Mouse (Mus musculus) CH12.LX (cell line): Measurements from ENCODE around the gene Hnrnpll. TPM values are rescaled to one million over a fixed set of nuclear protein-coding genes. Genes with fewer than 3 reads are reported as not detected.

Source experiments
- DNase-seq: peaks from one replicate; pipeline ENCODE4 v3.0.0-alpha.2; 2013; ENCODE audit errors: extremely low read depth
- H3K27ac ChIP-seq: 2 replicates; pipeline ENCODE4 v1.5.1; 2012; ENCODE audit warnings: low read depth, mild to moderate bottlenecking, control low read depth, moderate library complexity; ENCODE audit not compliant: insufficient read depth
- H3K27me3 ChIP-seq: replicated peaks from 2 replicates; pipeline ENCODE3; 2012; ENCODE audit warnings: inconsistent platforms
- H3K36me3 ChIP-seq, 2 experiments: replicated peaks in 1 of 2; 2 replicates each; pipeline versions ENCODE3 to v1.6.1; 2012; ENCODE audit warnings: inconsistent platforms in 1 of 2, low read length in 1 of 2, mild to moderate bottlenecking in 1 of 2, mixed read lengths in 1 of 2, moderate library complexity in 1 of 2; ENCODE audit not compliant: control insufficient read depth in 1 of 2, insufficient read depth in 1 of 2
- H3K4me1 ChIP-seq, 2 experiments: 2 replicates each; pipeline ENCODE4 v1.6.1; 2012; ENCODE audit warnings: inconsistent platforms in 1 of 2, moderate library complexity in 1 of 2; ENCODE audit not compliant: insufficient read depth in 2 of 2, control insufficient read depth in 1 of 2
- H3K4me2 ChIP-seq: 2 replicates; pipeline ENCODE4 v1.6.1; 2012; ENCODE audit warnings: low read depth, mild to moderate bottlenecking, control low read depth; ENCODE audit not compliant: poor library complexity, insufficient read depth, severe bottlenecking
- H3K4me3 ChIP-seq, 3 experiments: fragments of 150-350 bp in 1 of 3; sonication (generic) in 1 of 3; replicated peaks in 1 of 3; 2 replicates each; pipeline versions ENCODE3 to v1.5.1; 2011 to 2012; ENCODE audit warnings: low read depth in 2 of 3, low read length in 2 of 3, mild to moderate bottlenecking in 2 of 3, moderate library complexity in 2 of 3, control low read depth in 1 of 3, improper control_type of control experiment in 1 of 3, inconsistent platforms in 1 of 3, mixed read lengths in 1 of 3; ENCODE audit not compliant: poor library complexity in 1 of 3
- H3K79me2 ChIP-seq: replicated peaks from 2 replicates; pipeline ENCODE4 v1.6.1; 2012; ENCODE audit warnings: mild to moderate bottlenecking, moderate library complexity; ENCODE audit not compliant: control insufficient read depth, poor library complexity, insufficient read depth, severe bottlenecking; ENCODE audit errors: extremely low read depth
- H3K9ac ChIP-seq: 2 replicates; pipeline ENCODE4 v1.6.1; 2012; ENCODE audit warnings: low read depth, mild to moderate bottlenecking, control low read depth, moderate library complexity; ENCODE audit not compliant: insufficient read depth
- H3K9me3 ChIP-seq: replicated peaks from 2 replicates; pipeline ENCODE3; 2012; ENCODE audit warnings: low read length, inconsistent platforms, mixed read lengths
- BHLHE40 ChIP-seq: IDR thresholded peaks from 2 replicates; pipeline ENCODE4 v1.6.1; 2011; ENCODE audit warnings: mild to moderate bottlenecking, low read depth, low read length, improper control_type of control experiment
- CHD1 ChIP-seq: IDR thresholded peaks from 2 replicates; pipeline ENCODE4 v1.6.1; 2012; ENCODE audit warnings: low read depth, low read length, improper control_type of control experiment, inconsistent platforms
- CTCF ChIP-seq, 2 experiments: IDR thresholded peaks in 1 of 2; conservative IDR thresholded peaks in 1 of 2; 2 replicates each; pipeline ENCODE4 v1.5.1; 2011 to 2012; ENCODE audit warnings: low read depth in 2 of 2, low read length in 2 of 2, improper control_type of control experiment in 1 of 2, inconsistent platforms in 1 of 2, mild to moderate bottlenecking in 1 of 2, moderate library complexity in 1 of 2
- E2F4 ChIP-seq: IDR thresholded peaks from 2 replicates; pipeline ENCODE4 v1.6.1; 2011; ENCODE audit warnings: low read depth, low read length, improper control_type of control experiment; ENCODE audit not compliant: insufficient replicate concordance
- ELF1 ChIP-seq: IDR thresholded peaks from 2 replicates; pipeline ENCODE4 v1.6.1; 2014; ENCODE audit warnings: low read depth, mild to moderate bottlenecking, inconsistent platforms, low read length, improper control_type of control experiment
- ETS1 ChIP-seq: conservative IDR thresholded peaks from 2 replicates; pipeline ENCODE4 v1.6.1; 2012; ENCODE audit warnings: low read depth, mild to moderate bottlenecking, inconsistent platforms, low read length, improper control_type of control experiment, moderate library complexity
- HCFC1 ChIP-seq: IDR thresholded peaks from 2 replicates; pipeline ENCODE4 v1.6.1; 2012; ENCODE audit warnings: low read depth, mild to moderate bottlenecking, inconsistent platforms, low read length, improper control_type of control experiment
- KAT2A ChIP-seq: IDR thresholded peaks from 2 replicates; pipeline ENCODE4 v1.6.1; 2012; ENCODE audit warnings: low read length, improper control_type of control experiment, inconsistent platforms; ENCODE audit not compliant: insufficient replicate concordance
- MAFK ChIP-seq: IDR thresholded peaks from 2 replicates; pipeline ENCODE4 v1.6.1; 2011; ENCODE audit warnings: low read length, improper control_type of control experiment; ENCODE audit not compliant: insufficient replicate concordance
- MAX ChIP-seq: IDR thresholded peaks from 2 replicates; pipeline ENCODE4 v1.6.1; 2011; ENCODE audit warnings: low read length, improper control_type of control experiment
- MAZ ChIP-seq: IDR thresholded peaks from 2 replicates; pipeline ENCODE4 v1.6.1; 2012; ENCODE audit warnings: low read depth, mild to moderate bottlenecking, inconsistent platforms, low read length, improper control_type of control experiment, moderate library complexity
- MXI1 ChIP-seq: IDR thresholded peaks from 2 replicates; pipeline ENCODE4 v1.6.1; 2011; ENCODE audit warnings: mild to moderate bottlenecking, low read depth, low read length, improper control_type of control experiment
- MYC ChIP-seq: IDR thresholded peaks from 2 replicates; pipeline ENCODE4 v1.6.1; 2011; ENCODE audit warnings: low read depth, mild to moderate bottlenecking, improper control_type of control experiment, low read length
- PAX5 ChIP-seq: IDR thresholded peaks from 2 replicates; pipeline ENCODE4 v1.6.1; 2012; ENCODE audit warnings: low read length, inconsistent platforms, mixed read lengths
- RAD21 ChIP-seq: IDR thresholded peaks from 2 replicates; pipeline ENCODE4 v1.6.1; 2011; ENCODE audit warnings: low read depth, mild to moderate bottlenecking, low read length, improper control_type of control experiment, moderate library complexity
- RCOR1 ChIP-seq: conservative IDR thresholded peaks from 2 replicates; pipeline ENCODE4 v1.6.1; 2012; ENCODE audit warnings: low read depth, mild to moderate bottlenecking, inconsistent platforms, low read length, improper control_type of control experiment
- SMC3 ChIP-seq: IDR thresholded peaks from 2 replicates; pipeline ENCODE4 v1.6.1; 2011; ENCODE audit warnings: low read depth, low read length, improper control_type of control experiment
- TBP ChIP-seq: conservative IDR thresholded peaks from 2 replicates; pipeline ENCODE4 v1.6.1; 2011; ENCODE audit warnings: low read depth, low read length, improper control_type of control experiment
- TCF12 ChIP-seq: IDR thresholded peaks from 2 replicates; pipeline ENCODE4 v1.6.1; 2014; ENCODE audit warnings: low read depth, mild to moderate bottlenecking, inconsistent platforms, low read length, improper control_type of control experiment
- USF1 ChIP-seq: IDR thresholded peaks from 2 replicates; pipeline ENCODE4 v1.6.1; 2014; ENCODE audit warnings: low read depth, mild to moderate bottlenecking, inconsistent platforms, low read length, improper control_type of control experiment
- USF2 ChIP-seq: conservative IDR thresholded peaks from 2 replicates; pipeline ENCODE4 v1.6.1; 2011; ENCODE audit warnings: low read depth, low read length, improper control_type of control experiment
- ZC3H11A ChIP-seq: IDR thresholded peaks from 2 replicates; pipeline ENCODE4 v1.6.1; 2012; ENCODE audit warnings: low read depth, mild to moderate bottlenecking, inconsistent platforms, low read length, improper control_type of control experiment
- ZKSCAN1 ChIP-seq: IDR thresholded peaks from 2 replicates; pipeline ENCODE4 v1.6.1; 2012; ENCODE audit warnings: low read depth, inconsistent platforms, low read length, improper control_type of control experiment, borderline replicate concordance
- ZMIZ1 ChIP-seq: IDR thresholded peaks from 2 replicates; pipeline ENCODE4 v1.6.1; 2012; ENCODE audit warnings: low read depth, mild to moderate bottlenecking, inconsistent platforms, low read length, improper control_type of control experiment
- ZNF384 ChIP-seq: IDR thresholded peaks from 2 replicates; pipeline ENCODE4 v1.6.1; 2012; ENCODE audit warnings: low read depth, low read length, improper control_type of control experiment, inconsistent platforms
- dilution Hi-C: fragments of 300-500 bp; cut with MboI; formaldehyde crosslinking; loops from 2 replicates; pipeline ENCODE4 v1.14.3; 2020; ENCODE audit warnings: low sequenced_read_pairs; ENCODE audit not compliant: extremely low pct_unique_long_range_greater_than_20kb, extremely low pct_ligation_motif_present
- in situ Hi-C: fragments of 300-500 bp; cut with MboI; formaldehyde crosslinking; loops from 3 replicates; pipeline ENCODE4 v1.14.3; 2019; ENCODE audit warnings: low sequenced_read_pairs, low pct_ligation_motif_present, low pct_unique_long_range_greater_than_20kb, mixed read lengths
- polyA plus RNA-seq: library from polyadenylated mRNA; unstranded; fragments of >175 nt; gene quantifications from 2 replicates; pipeline ENCODE4 v1.2.1, GENCODE M21; 2012; ENCODE audit warnings: low read depth; ENCODE audit not compliant: insufficient read length
- total RNA-seq, 2 experiments: library from RNA; depleted of rRNA; stranded (reverse); fragments of 300-350 nt in 1 of 2; fragments of >200 nt in 1 of 2; gene quantifications; 2 replicates each; pipeline ENCODE4 v1.2.3; 2012 to 2014

Hnrnpll gene
- total and polyA plus RNA-seq, 3 experiments: 14.4 to 24.1 (median 22.3) TPM

DNA sequence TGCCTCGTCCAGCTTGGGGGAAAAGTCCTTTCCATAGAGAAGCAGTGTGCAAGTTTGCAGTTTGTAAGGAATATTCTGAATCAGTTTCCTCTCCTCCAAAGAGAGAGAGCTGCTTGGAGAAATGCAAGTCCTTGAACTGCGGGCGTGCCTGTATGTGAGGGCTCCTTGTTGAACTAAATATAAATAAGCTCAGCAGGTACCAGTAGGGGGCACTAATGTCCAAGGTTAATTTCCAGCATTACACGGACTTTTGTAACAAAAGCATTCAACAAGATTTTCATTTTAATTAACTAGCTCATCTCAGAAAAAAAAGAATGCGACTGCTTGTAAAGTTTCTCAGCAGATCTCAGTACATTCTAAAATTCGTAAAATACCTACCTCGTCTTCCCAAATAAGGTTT is 13.9 kb downstream of the Hnrnpll start:
- in situ Hi-C loops: loop anchor here (10.0 kb wide), 1 partner anchor 137 kb away; no protein-coding TSS in a partner anchor

DNA sequence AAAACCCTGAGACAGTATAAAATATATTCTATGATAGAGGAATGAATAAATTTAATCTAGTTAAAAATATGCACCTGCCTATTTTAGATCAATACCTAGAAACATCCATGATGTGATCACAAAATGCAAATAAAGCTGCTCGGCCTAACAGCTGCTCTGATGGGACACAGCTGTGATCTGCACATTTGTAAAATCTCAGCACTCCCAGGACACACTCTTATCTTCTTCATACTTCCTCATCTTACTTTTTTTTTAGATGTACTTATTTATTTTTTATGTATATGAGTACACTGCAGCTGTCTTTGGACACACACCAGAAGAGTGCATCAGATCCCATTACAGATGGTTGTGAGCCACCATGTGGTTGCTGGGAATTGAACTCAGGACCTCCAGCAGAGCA is 20.4 kb downstream of the Hnrnpll start:
- H3K4me2 ChIP-seq: no peak overlapping the region
- no peak overlapping the region for H3K4me3 ChIP-seq
- H3K79me2 ChIP-seq: no peaks in the 10 kb centered on the region
- peaks cover 9 to 11% of the 10 kb centered on the region in 2 experiments for H3K36me3 ChIP-seq
- no peaks in the 10 kb centered on the region for H3K9me3 ChIP-seq
- H3K4me1 ChIP-seq: no peaks in the 10 kb centered on the region
- H3K27me3 ChIP-seq: no peaks in the 10 kb centered on the region
- TF ChIP-seq MAZ (no peak), MAFK (no peak), USF2 (no peak), CHD1 (no peak), RAD21 (no peak), KAT2A (no peak), MAX (no peak), HCFC1 (no peak), TBP (no peak), ZMIZ1 (no peak), TCF12 (no peak), ZKSCAN1 (no peak), USF1 (no peak), RCOR1 (no peak), PAX5 (no peak), ZC3H11A (no peak), MXI1 (no peak), ELF1 (no peak), SMC3 (no peak)
- H3K27ac ChIP-seq: no peak overlapping the region
- dilution Hi-C loops: no loop called here
- no peak for DNase-seq
- H3K9ac ChIP-seq: no peak overlapping the region
- in situ Hi-C loops: loop anchor here (10.0 kb wide), 1 partner anchor 143 kb away; no protein-coding TSS in a partner anchor

More for the DNA sequence above, 13.9 kb downstream of the Hnrnpll start:
- Histone ChIP-seq H3K4me3 (no peak overlapping the region), H3K36me3 (peaks cover 30 to 33% of the 10 kb centered on the region in 2 experiments), H3K9me3 (no peaks in the 10 kb centered on the region), H3K79me2 (no peaks in the 10 kb centered on the region), H3K27ac (no peak overlapping the region), H3K4me1 (no peaks in the 10 kb centered on the region), H3K27me3 (no peaks in the 10 kb centered on the region), H3K9ac (no peak overlapping the region), H3K4me2 (no peak overlapping the region)
- TF ChIP-seq CHD1 (no peak), E2F4 (no peak), USF2 (no peak), ZNF384 (peak; percentile 40; the same call in 1 of the 2 replicates), MYC (peak; percentile 35; the same call in 1 of the 2 replicates), SMC3 (peak; percentile 90), ZC3H11A (peak; percentile 64), BHLHE40 (peak; percentile 83), PAX5 (no peak), CTCF (conservative IDR thresholded peaks at IDR 0.05 in 1 of 2, IDR thresholded peaks at IDR 0.05 in 1 of 2; ENCODE audit: low read depth in 2 of 2, low read length in 2 of 2) (peak; percentile 34 to 84; a peak in 3 of 4 replicates), ETS1 (no peak), RAD21 (peak; percentile 95)
- dilution Hi-C loops: no loop called here
- DNase-seq: peak; percentile 72
